29 mouse cellular contexts compared by ENCODE assay signal in genomic region chr5:124493455-124493854, GRCm38 (mm10). TPM values are rescaled to one million over a fixed set of nuclear protein-coding genes. Genes with fewer than 3 reads are reported as not detected.
DNase-seq lines count a peak whose midpoint lies in the region; ATAC-seq and TF ChIP-seq lines count a peak whose summit lies in the region.
"Had no signal": no experiment of that assay in that cellular context is flagged by ENCODE, and none has a peak within 500 bp of the region (broad histone marks: within the 10 kb centered on the region; RNA-seq: fewer than 3 reads in every experiment).

No protein-coding gene starts in this region.

- no peak for ATAC-seq in liver, embryonic 14.5 days (ENCODE audit: insufficient read depth)
- ATAC-seq in liver, embryonic 11.5 days (replicated peaks; ENCODE audit: low FRiP score) = no peak
- ATAC-seq in granulocyte monocyte progenitor cell, adult 5-6 weeks (replicated peaks; ENCODE audit: poor library complexity, severe bottlenecking) = peak; percentile 54
- ATAC-seq: forebrain, postnatal 0 days; intestine, postnatal 0 days; midbrain, embryonic 13.5 days; Patski had no signal

- WGBS in liver, embryonic 14.5 days (ENCODE audit: insufficient replicate concordance) = 69% methylated on average over 11 of the region's 11 CpGs
- 78% methylated on average over 11 of the region's 11 CpGs for WGBS in liver, embryonic 11.5 days

- H3K27ac ChIP-seq in liver, embryonic 14.5 days = no peak overlapping the region
- no peak overlapping the region for H3K27ac ChIP-seq in liver, embryonic 11.5 days (ENCODE audit: low read depth, low read length)
- H3K27ac ChIP-seq: embryonic facial prominence, embryonic 13.5 days; forebrain, embryonic 10.5 days; hindbrain, embryonic 14.5 days; midbrain, embryonic 13.5 days; neural tube, embryonic 15.5 days; stomach, embryonic 15.5 days had no signal

- no peak overlapping the region for H3K9ac ChIP-seq in liver, embryonic 14.5 days (replicated peaks)
- H3K9ac ChIP-seq in liver, embryonic 11.5 days (ENCODE audit: low read depth, low read length) = no peak overlapping the region
- H3K9ac ChIP-seq: embryonic facial prominence, embryonic 13.5 days; forebrain, postnatal 0 days; hindbrain, embryonic 14.5 days; midbrain, embryonic 13.5 days; neural tube, embryonic 15.5 days; stomach, embryonic 15.5 days had no signal

- no peaks in the 10 kb centered on the region for H3K9me3 ChIP-seq in liver, embryonic 14.5 days (ENCODE audit: control insufficient read depth, low read length)
- no peaks in the 10 kb centered on the region for H3K9me3 ChIP-seq in liver, embryonic 11.5 days (ENCODE audit: control insufficient read depth, low read length)
- H3K9me3 ChIP-seq: embryonic facial prominence, embryonic 13.5 days; forebrain, embryonic 10.5 days; midbrain, embryonic 13.5 days; neural tube, embryonic 15.5 days; stomach, embryonic 15.5 days had no signal

- H3K4me3 ChIP-seq in liver, embryonic 14.5 days (ENCODE audit: insufficient read depth in 1 of 2, low read depth in 2 of 2, low read length in 2 of 2) = no peak overlapping the region
- no peak overlapping the region for H3K4me3 ChIP-seq in liver, embryonic 11.5 days (ENCODE audit: low read depth, low read length)
- H3K4me3 ChIP-seq: embryonic facial prominence, embryonic 13.5 days; forebrain, embryonic 10.5 days; midbrain, embryonic 13.5 days; neural tube, embryonic 15.5 days; stomach, embryonic 15.5 days had no signal

- no peak overlapping the region for H3K4me2 ChIP-seq in liver, embryonic 14.5 days (ENCODE audit: low read depth)
- H3K4me2 ChIP-seq in liver, embryonic 11.5 days = no peak overlapping the region
- H3K4me2 ChIP-seq: embryonic facial prominence, embryonic 13.5 days; hindbrain, embryonic 14.5 days; midbrain, embryonic 13.5 days; neural tube, embryonic 15.5 days; stomach, embryonic 15.5 days had no signal

- H3K4me1 ChIP-seq in liver, embryonic 14.5 days (replicated peaks; ENCODE audit: control insufficient read depth in 2 of 2, insufficient read depth in 2 of 2, low read length in 1 of 2) = peaks cover 6 to 12% of the 10 kb centered on the region in 2 experiments; a peak in 3 of 4 replicates
- H3K4me1 ChIP-seq in liver, embryonic 11.5 days (replicated peaks; ENCODE audit: control insufficient read depth, insufficient read depth, low read length) = peaks cover 10% of the 10 kb centered on the region
- H3K4me1 ChIP-seq: embryonic facial prominence, embryonic 13.5 days; forebrain, embryonic 10.5 days; neural tube, embryonic 15.5 days; stomach, embryonic 15.5 days had no signal

- no peaks in the 10 kb centered on the region for H3K36me3 ChIP-seq in liver, embryonic 14.5 days (replicated peaks; ENCODE audit: control insufficient read depth, insufficient read depth, low read depth)
- H3K36me3 ChIP-seq in liver, embryonic 11.5 days (ENCODE audit: control insufficient read depth, insufficient read depth, low read length) = peaks cover 11% of the 10 kb centered on the region

- TF ChIP-seq EP300 in liver, embryonic 14.5 days (IDR thresholded peaks at IDR 0.05; ENCODE audit: low read depth) = no peak

- H3K27me3 ChIP-seq in liver, embryonic 14.5 days (ENCODE audit: control insufficient read depth, insufficient read depth, low read length) = no peaks in the 10 kb centered on the region
- no peaks in the 10 kb centered on the region for H3K27me3 ChIP-seq in liver, embryonic 11.5 days (replicated peaks; ENCODE audit: control insufficient read depth, insufficient read depth, low read length)
- H3K27me3 ChIP-seq: embryonic facial prominence, embryonic 13.5 days; midbrain, embryonic 13.5 days; neural tube, embryonic 15.5 days; Patski; stomach, embryonic 15.5 days had no signal

- peak; percentile 33 for TF ChIP-seq CTCF in liver, embryonic 14.5 days (IDR thresholded peaks at IDR 0.05; ENCODE audit: low read depth)

- no peak for DNase-seq in liver, embryonic 14.5 days (ENCODE audit: low read depth in 3 of 3, low spot score in 3 of 3)
- no peak for DNase-seq in liver, embryonic 11.5 days (ENCODE audit: low spot score)
- peak; percentile 55 to 61 for DNase-seq in B cell, adult 2 months
- DNase-seq in naive thymus-derived CD4-positive, alpha-beta T cell, adult 2 months (ENCODE audit: low read depth) = peak; percentile 35
- DNase-seq in gastrocnemius, adult 18-20 months (ENCODE audit: low spot score) = no peak
- no peak for DNase-seq in urinary bladder, postnatal 4 days (ENCODE audit: low spot score in 2 of 2)
- DNase-seq in cerebellum, adult 8-10 months = no peak
- DNase-seq: adrenal gland, postnatal 10 days; cerebellum, adult 11 months; cerebellum, adult 9-11 months; forebrain, postnatal 0 days; gastrocnemius, postnatal 10 days; heart, postnatal 4 days; kidney, adult 9 months; kidney, postnatal 10 days; layer of hippocampus, postnatal 36 days; liver; lung, adult 18-20 months; lung, postnatal 10 days; right cerebral cortex, postnatal 25 days had no signal

RNA-seq across cellular contexts. Expression of gene Snrnp35, which starts 10.5 kb away (rescaled TPM):
- 3.0 and 7.4 TPM in 2 replicates for polyA plus RNA-seq in liver, embryonic 14.5 days (2012; rRNA removed)
- polyA plus RNA-seq in liver, embryonic 14.5 days (2014; fragmentation: Nextera tagmentation; extraction: Ambion mirVana) = 4.5 and 5.8 TPM in 2 replicates
- polyA plus RNA-seq in liver, embryonic 11.5 days (2014; fragmentation: Nextera tagmentation; extraction: Ambion mirVana) = 13.6 and 14.0 TPM in 2 replicates
- 9.1 and 12.3 TPM in 2 replicates for total RNA-seq in granulocyte monocyte progenitor cell, adult 5-6 weeks (2014; fragmentation: Nextera tagmentation)
- 11.8 and 11.9 TPM in 2 replicates for total RNA-seq in granulocyte monocyte progenitor cell, adult 5-6 weeks (2017)
- total RNA-seq in gastrocnemius, adult 18-20 months (2021) = 10 to 100 TPM; 21.0 to 28.1 TPM

RNA-seq across cellular contexts. Expression of gene Rilpl2, which starts 15.3 kb away (rescaled TPM):
- 5.9 and 8.1 TPM in 2 replicates for polyA plus RNA-seq in liver, embryonic 14.5 days (2012; rRNA removed)
- polyA plus RNA-seq in liver, embryonic 14.5 days (2014; fragmentation: Nextera tagmentation; extraction: Ambion mirVana) = 7.8 and 9.6 TPM in 2 replicates
- polyA plus RNA-seq in liver, embryonic 11.5 days (2014; fragmentation: Nextera tagmentation; extraction: Ambion mirVana) = 18.7 and 19.8 TPM in 2 replicates
- 51.9 and 68.3 TPM in 2 replicates for total RNA-seq in granulocyte monocyte progenitor cell, adult 5-6 weeks (2014; fragmentation: Nextera tagmentation)
- total RNA-seq in granulocyte monocyte progenitor cell, adult 5-6 weeks (2017) = 40.5 and 61.8 TPM in 2 replicates
- 1 to 10 TPM; 4.6 to 5.6 TPM for total RNA-seq in gastrocnemius, adult 18-20 months (2021)

RNA-seq across cellular contexts. Expression of gene Rilpl1, which starts 37.7 kb away (rescaled TPM):
- 0.71 and 0.98 TPM in 2 replicates for polyA plus RNA-seq in liver, embryonic 14.5 days (2012; rRNA removed)
- 1.4 and 2.1 TPM in 2 replicates for polyA plus RNA-seq in liver, embryonic 14.5 days (2014; fragmentation: Nextera tagmentation; extraction: Ambion mirVana)
- 9.8 and 10.6 TPM in 2 replicates for polyA plus RNA-seq in liver, embryonic 11.5 days (2014; fragmentation: Nextera tagmentation; extraction: Ambion mirVana)
- total RNA-seq in granulocyte monocyte progenitor cell, adult 5-6 weeks (2014; fragmentation: Nextera tagmentation) = 1.3 TPM in 1 of 2 replicates, not detected in the other
- not detected in 2 replicates for total RNA-seq in granulocyte monocyte progenitor cell, adult 5-6 weeks (2017)
- 100 to 1,000 TPM; 261 to 262 TPM for total RNA-seq in gastrocnemius, adult 18-20 months (2021)

RNA-seq across cellular contexts. Expression of gene Tmed2, which starts 47.0 kb away (rescaled TPM):
- 76.9 and 99.9 TPM in 2 replicates for polyA plus RNA-seq in liver, embryonic 14.5 days (2012; rRNA removed)
- 321 and 328 TPM in 2 replicates for polyA plus RNA-seq in liver, embryonic 14.5 days (2014; fragmentation: Nextera tagmentation; extraction: Ambion mirVana)
- polyA plus RNA-seq in liver, embryonic 11.5 days (2014; fragmentation: Nextera tagmentation; extraction: Ambion mirVana) = 521 and 566 TPM in 2 replicates
- 512 and 560 TPM in 2 replicates for total RNA-seq in granulocyte monocyte progenitor cell, adult 5-6 weeks (2014; fragmentation: Nextera tagmentation)
- total RNA-seq in granulocyte monocyte progenitor cell, adult 5-6 weeks (2017) = 584 and 1,053 TPM in 2 replicates
- total RNA-seq in gastrocnemius, adult 18-20 months (2021) = 100 to 1,000 TPM; 145 to 151 TPM

RNA-seq across cellular contexts. Expression of gene Kmt5a, which starts 53.7 kb away (rescaled TPM):
- polyA plus RNA-seq in liver, embryonic 14.5 days (2012; rRNA removed) = 47.6 and 58.6 TPM in 2 replicates
- polyA plus RNA-seq in liver, embryonic 14.5 days (2014; fragmentation: Nextera tagmentation; extraction: Ambion mirVana) = 51.8 and 68.8 TPM in 2 replicates
- polyA plus RNA-seq in liver, embryonic 11.5 days (2014; fragmentation: Nextera tagmentation; extraction: Ambion mirVana) = 132 and 145 TPM in 2 replicates
- total RNA-seq in granulocyte monocyte progenitor cell, adult 5-6 weeks (2014; fragmentation: Nextera tagmentation) = 210 and 216 TPM in 2 replicates
- 112 and 163 TPM in 2 replicates for total RNA-seq in granulocyte monocyte progenitor cell, adult 5-6 weeks (2017)
- total RNA-seq in gastrocnemius, adult 18-20 months (2021) = 100 to 1,000 TPM; 167 to 244 TPM

Comparison
In these comparisons a context has a peak if more than half of its experiments do, and no peak if none do; other contexts are left out.
1. DNase-seq: peak in B cell, adult 2 months (2 of 2) and naive thymus-derived CD4-positive, alpha-beta T cell, adult 2 months (single experiment); none in liver, embryonic 14.5 days (0 of 3), liver, embryonic 11.5 days (single experiment), gastrocnemius, adult 18-20 months (single experiment), urinary bladder, postnatal 4 days (0 of 2) and cerebellum, adult 8-10 months (single experiment).
2. RNA of gene Rilpl2, which starts 15.3 kb away (total RNA-seq): 40.5 to 68.3 TPM in granulocyte monocyte progenitor cell, adult 5-6 weeks; 4.6 to 5.6 TPM in gastrocnemius, adult 18-20 months; every median in the first group is over 4 times any median in the second.
3. RNA of gene Rilpl1, which starts 37.7 kb away (total RNA-seq): 261 to 262 TPM in gastrocnemius, adult 18-20 months; 1.3 TPM in granulocyte monocyte progenitor cell, adult 5-6 weeks; every median in the first group is over 100 times any median in the second.